Mouse (Mus musculus): ENCODE results near the gene Auh.

- no peak for TF ChIP-seq POLR2A (IDR thresholded peaks at IDR 0.05; ENCODE audit: insufficient read depth, low read length)
- no peak for TF ChIP-seq CTCF (IDR thresholded peaks at IDR 0.05; ENCODE audit: low read depth, low read length)
- no peak for TF ChIP-seq EP300 (IDR thresholded peaks at IDR 0.05; ENCODE audit: insufficient read depth, low read depth, low read length)
These were observed 45.2 kb upstream of the Auh start for GRCm38 (mm10) chr13:52974676-52975075.

Data from ES-Bruce4 (cell line).